Mouse (Mus musculus): Measurements from ENCODE around the gene Krt90. TPM values are rescaled to one million over a fixed set of nuclear protein-coding genes. Genes with fewer than 3 reads are reported as not detected.
A peak's percentile ranks its signal among the peaks of the same experiment; 100 is the strongest.

The Krt90 gene
- total and polyA plus RNA-seq, 2 experiments from 2014 or later: 0.04 TPM; not detected in 1

DNA sequence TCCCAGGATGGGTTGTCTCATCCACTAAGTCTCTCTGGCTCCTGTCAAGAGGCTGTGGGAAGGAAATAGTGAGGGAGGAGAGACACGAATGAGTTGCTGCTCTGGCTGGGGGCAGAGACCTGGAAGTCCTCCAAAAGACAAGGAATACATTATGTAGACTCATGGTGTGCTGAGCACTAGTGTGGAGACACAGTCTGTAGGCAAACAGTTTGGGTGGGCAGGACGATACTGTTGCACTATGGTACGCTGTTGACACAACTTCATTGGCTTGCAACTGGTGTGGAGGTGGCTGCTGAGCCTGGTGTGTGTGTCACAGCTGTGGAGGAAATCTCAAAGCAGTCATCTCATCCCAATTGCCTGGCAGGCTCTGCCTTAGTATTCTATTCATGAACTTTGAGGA lies 19.0 kb upstream of the Krt90 start:
- no peak overlapping the region for H3K9ac ChIP-seq (replicated peaks; ENCODE audit: low read depth, low read length)
- no peaks in the 10 kb centered on the region for H3K4me1 ChIP-seq (ENCODE audit: control insufficient read depth, insufficient read depth)
- H3K36me3 ChIP-seq (replicated peaks; ENCODE audit: control insufficient read depth, insufficient read depth, low read length): no peaks in the 10 kb centered on the region
- 54% methylated on average over 3 of the region's 3 CpGs for WGBS
- no peak overlapping the region for H3K27ac ChIP-seq (ENCODE audit: low read depth)
- DNase-seq (ENCODE audit: low spot score): no peak
- no peak for ATAC-seq (ENCODE audit: insufficient read depth, low read depth)
- H3K4me2 ChIP-seq (ENCODE audit: low read depth, low read length): no peak overlapping the region
- H3K27me3 ChIP-seq (ENCODE audit: control insufficient read depth, insufficient read depth, low read length): no peaks in the 10 kb centered on the region
- no peaks in the 10 kb centered on the region for H3K9me3 ChIP-seq (replicated peaks; ENCODE audit: control insufficient read depth, low read length)
- H3K4me3 ChIP-seq (ENCODE audit: low read depth, low read length): no peak overlapping the region
- no peak for TF ChIP-seq CTCF (IDR thresholded peaks at IDR 0.05; ENCODE audit: low read depth)
- no peak for TF ChIP-seq EP300 (IDR thresholded peaks at IDR 0.05; ENCODE audit: low read depth)

DNA sequence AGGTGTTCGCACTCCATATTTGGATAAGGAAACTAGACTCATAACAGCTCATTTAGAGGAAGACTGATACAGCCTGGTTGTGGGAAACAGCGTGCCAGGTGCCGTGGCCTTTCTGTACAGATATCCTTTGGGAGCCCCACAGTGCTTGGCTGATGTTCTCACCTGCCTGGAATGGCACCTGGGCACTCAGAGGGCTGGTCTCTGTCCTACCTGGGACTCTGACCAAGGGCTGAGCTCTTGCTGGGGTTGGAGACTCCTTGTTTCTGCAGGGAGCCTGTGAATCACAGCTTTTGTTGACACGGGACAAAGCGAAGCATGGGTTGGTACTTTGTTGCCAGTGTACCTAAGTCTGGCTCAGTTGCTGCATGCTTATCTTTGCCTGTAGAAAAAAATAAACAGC lies 12.8 kb upstream of the Krt90 start:
- Histone ChIP-seq H3K9me3 (replicated peaks; ENCODE audit: control insufficient read depth, low read length) (no peaks in the 10 kb centered on the region), H3K4me3 (ENCODE audit: low read depth, low read length) (no peak overlapping the region), H3K27ac (ENCODE audit: low read depth) (no peak overlapping the region), H3K4me2 (ENCODE audit: low read depth, low read length) (no peak overlapping the region), H3K36me3 (replicated peaks; ENCODE audit: control insufficient read depth, insufficient read depth, low read length) (no peaks in the 10 kb centered on the region), H3K27me3 (ENCODE audit: control insufficient read depth, insufficient read depth, low read length) (no peaks in the 10 kb centered on the region), H3K4me1 (ENCODE audit: control insufficient read depth, insufficient read depth) (no peaks in the 10 kb centered on the region), H3K9ac (replicated peaks; ENCODE audit: low read depth, low read length) (no peak overlapping the region)
- TF ChIP-seq CTCF (IDR thresholded peaks at IDR 0.05; ENCODE audit: low read depth) (no peak), EP300 (IDR thresholded peaks at IDR 0.05; ENCODE audit: low read depth) (no peak)
- DNase-seq (ENCODE audit: low spot score) (no peak), ATAC-seq (ENCODE audit: insufficient read depth, low read depth) (no peak)
- WGBS: 58% methylated on average over 5 of the region's 5 CpGs

DNA sequence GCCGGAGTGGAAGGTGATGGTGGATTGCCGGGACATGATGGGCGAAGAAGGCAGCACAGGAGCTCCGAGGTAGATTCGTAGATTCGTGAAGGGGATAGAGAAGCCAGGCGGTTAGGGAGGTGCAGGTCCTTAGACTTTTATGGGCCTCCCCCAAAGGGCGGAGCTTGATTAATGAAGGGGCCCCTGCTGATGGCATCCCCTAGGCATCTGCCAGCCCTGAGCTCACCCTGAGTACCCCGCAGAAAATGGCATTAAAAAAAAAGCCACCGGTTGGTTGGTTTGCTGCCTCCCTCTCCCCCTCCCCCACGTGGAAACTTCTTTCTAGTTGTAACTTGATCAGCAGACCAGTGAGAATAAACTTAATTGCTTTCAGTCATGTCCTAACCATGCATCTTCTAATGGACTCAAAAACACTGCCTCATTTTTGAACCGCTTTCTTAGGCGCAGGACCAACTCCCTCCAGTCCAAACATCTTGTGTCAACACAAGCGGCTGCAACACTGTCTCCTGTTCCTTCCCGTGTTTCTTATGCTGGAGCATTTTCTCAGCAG lies 11.1 kb upstream of the Krt90 start, which contains the start of gene Krt75:
TSS of gene Krt75 (minus strand) at position 109 of the 550 bp plus-strand sequence.
- H3K9ac ChIP-seq (replicated peaks; ENCODE audit: low read depth, low read length): no peak within 1 kb of the TSS
- H3K27ac ChIP-seq (ENCODE audit: low read depth): no peak within 1 kb of the TSS
- no peaks in the 10 kb centered on the region for H3K9me3 ChIP-seq (replicated peaks; ENCODE audit: control insufficient read depth, low read length)
- no peaks in the 10 kb centered on the region for H3K27me3 ChIP-seq (ENCODE audit: control insufficient read depth, insufficient read depth, low read length)
- no peak for ATAC-seq (ENCODE audit: insufficient read depth, low read depth)
- WGBS: 61% methylated on average over 15 of the region's 15 CpGs
- H3K4me2 ChIP-seq (ENCODE audit: low read depth, low read length): no peak within 1 kb of the TSS
- DNase-seq (ENCODE audit: low spot score): no peak
- no peaks in the 10 kb centered on the region for H3K36me3 ChIP-seq (replicated peaks; ENCODE audit: control insufficient read depth, insufficient read depth, low read length)
- no peak for TF ChIP-seq EP300 (IDR thresholded peaks at IDR 0.05; ENCODE audit: low read depth)
- TF ChIP-seq CTCF (IDR thresholded peaks at IDR 0.05; ENCODE audit: low read depth): no peak
- H3K4me1 ChIP-seq (ENCODE audit: control insufficient read depth, insufficient read depth): no peaks in the 10 kb centered on the region
- H3K4me3 ChIP-seq (ENCODE audit: low read depth, low read length): no peak within 1 kb of the TSS

DNA sequence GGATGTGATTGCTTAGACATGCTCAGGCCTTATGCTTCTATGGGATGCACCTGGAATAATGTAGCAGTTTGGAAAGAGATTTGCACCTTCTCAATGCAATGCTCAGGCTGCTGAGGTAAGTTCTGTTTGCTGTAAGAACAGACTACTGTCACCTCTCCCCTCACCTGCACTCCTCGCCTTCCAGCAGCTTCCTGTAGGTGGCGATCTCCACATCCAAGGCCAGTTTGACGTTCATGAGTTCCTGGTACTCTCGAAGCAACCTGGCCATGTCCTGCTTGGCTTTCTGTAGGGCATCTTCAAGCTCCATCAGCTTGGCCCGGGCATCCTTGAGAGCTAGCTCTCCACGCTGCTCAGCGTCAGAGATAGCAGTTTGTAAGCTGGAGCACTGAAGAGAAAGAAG lies 5.0 kb upstream of the Krt90 start:
- no peak for TF ChIP-seq EP300 (IDR thresholded peaks at IDR 0.05; ENCODE audit: low read depth)
- TF ChIP-seq CTCF (IDR thresholded peaks at IDR 0.05; ENCODE audit: low read depth): peak; percentile 12; the same call in 1 of the 2 replicates
- H3K4me3 ChIP-seq (ENCODE audit: low read depth, low read length): no peak overlapping the region
- 0 out of 2 replicates have a peak, but pooled peaks cover 9% of the 10 kb centered on the region for H3K27me3 ChIP-seq (ENCODE audit: control insufficient read depth, insufficient read depth, low read length)
- H3K36me3 ChIP-seq (replicated peaks; ENCODE audit: control insufficient read depth, insufficient read depth, low read length): no peaks in the 10 kb centered on the region
- H3K4me1 ChIP-seq (ENCODE audit: control insufficient read depth, insufficient read depth): no peaks in the 10 kb centered on the region
- no peak for DNase-seq (ENCODE audit: low spot score)
- H3K9ac ChIP-seq (replicated peaks; ENCODE audit: low read depth, low read length): no peak overlapping the region
- ATAC-seq (ENCODE audit: insufficient read depth, low read depth): no peak
- no peaks in the 10 kb centered on the region for H3K9me3 ChIP-seq (replicated peaks; ENCODE audit: control insufficient read depth, low read length)
- 32% methylated on average over 7 of the region's 7 CpGs for WGBS
- H3K27ac ChIP-seq (ENCODE audit: low read depth): no peak overlapping the region
- H3K4me2 ChIP-seq (ENCODE audit: low read depth, low read length): no peak overlapping the region

DNA sequence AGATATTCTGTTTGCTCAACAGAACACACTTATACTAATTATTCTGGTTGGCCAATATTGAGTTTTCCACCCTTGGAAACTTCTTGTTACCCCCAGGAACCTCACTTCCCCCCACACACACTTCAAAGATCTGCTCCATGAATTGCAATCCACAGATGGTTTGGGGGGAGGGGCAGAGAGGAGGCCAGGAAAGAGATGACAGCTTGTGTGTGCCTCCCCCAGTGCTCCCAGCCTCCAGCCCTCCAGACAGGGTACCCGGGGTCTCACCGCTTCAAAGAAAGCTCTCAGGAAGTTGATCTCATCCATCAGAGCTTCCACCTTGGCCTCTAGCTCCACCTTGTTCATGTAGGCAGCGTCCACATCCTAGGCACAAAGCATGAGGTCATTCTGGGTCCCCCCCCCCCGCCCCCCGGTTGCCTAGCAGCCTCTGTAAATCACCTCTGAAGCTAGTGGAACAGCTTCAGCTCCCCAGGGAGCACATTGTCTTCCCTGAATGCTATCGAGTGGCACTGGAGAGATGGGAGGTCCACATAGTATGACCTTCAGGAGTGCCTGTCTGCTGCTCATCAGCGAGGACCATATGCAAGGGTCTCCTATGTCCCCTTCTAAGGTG lies 4.6 kb downstream of the Krt90 start:
- 15% methylated on average over 7 of the region's 7 CpGs for WGBS
- no peak for ATAC-seq (ENCODE audit: insufficient read depth, low read depth)

More for the DNA sequence above, 4.6 kb downstream of the Krt90 start:
- TF ChIP-seq CTCF (IDR thresholded peaks at IDR 0.05; ENCODE audit: low read depth) (no peak), EP300 (IDR thresholded peaks at IDR 0.05; ENCODE audit: low read depth) (no peak)
- peaks cover 9% of the 10 kb centered on the region for H3K27me3 ChIP-seq (ENCODE audit: control insufficient read depth, insufficient read depth, low read length)
- H3K4me1 ChIP-seq (ENCODE audit: control insufficient read depth, insufficient read depth): no peaks in the 10 kb centered on the region
- H3K9me3 ChIP-seq (replicated peaks; ENCODE audit: control insufficient read depth, low read length): no peaks in the 10 kb centered on the region
- DNase-seq (ENCODE audit: low spot score): no peak
- no peak overlapping the region for H3K27ac ChIP-seq (ENCODE audit: low read depth)
- no peaks in the 10 kb centered on the region for H3K36me3 ChIP-seq (replicated peaks; ENCODE audit: control insufficient read depth, insufficient read depth, low read length)
- no peak overlapping the region for H3K4me3 ChIP-seq (ENCODE audit: low read depth, low read length)
- H3K9ac ChIP-seq (replicated peaks; ENCODE audit: low read depth, low read length): no peak overlapping the region
- H3K4me2 ChIP-seq (ENCODE audit: low read depth, low read length): no peak overlapping the region
